In genomic region chr17:6962936-6963335, GRCm38 (mm10) we compare ENCODE assay signal across 15 mouse cellular contexts. TPM values are rescaled to one million over a fixed set of nuclear protein-coding genes. Genes with fewer than 3 reads are reported as not detected.
DNase-seq lines count a peak whose midpoint lies in the region; ATAC-seq and TF ChIP-seq lines count a peak whose summit lies in the region.
"Not testable (repeated sequence)": the region's sequence is repeated elsewhere in the genome, so short reads cannot be mapped to it uniquely, and the experiment has no call there.
"Had no signal": no experiment of that assay in that cellular context is flagged by ENCODE, and none has a peak within 500 bp of the region (broad histone marks: within the 10 kb centered on the region; RNA-seq: fewer than 3 reads in every experiment).

No protein-coding gene starts in this region.

- not testable (repeated sequence) for H3K36me3 ChIP-seq in liver, postnatal 0 days (replicated peaks; ENCODE audit: insufficient read depth, low read length); stomach, postnatal 0 days (ENCODE audit: control insufficient read depth, insufficient read depth, low read length)

- not testable (repeated sequence) for TF ChIP-seq POLR2A in bone marrow macrophage, adult 2 months (IDR thresholded peaks at IDR 0.05; ENCODE audit: borderline replicate concordance, low read depth, low read length)

- H3K4me1 ChIP-seq in bone marrow macrophage, adult 2 months (ENCODE audit: control insufficient read depth, insufficient read depth, low read length), result peaks cover 11% of the 10 kb centered on the region; the same call in 1 of the 2 replicates
- not testable (repeated sequence) for H3K4me1 ChIP-seq in liver, postnatal 0 days (ENCODE audit: insufficient read depth); stomach, postnatal 0 days (replicated peaks; ENCODE audit: control insufficient read depth, insufficient read depth)

- H3K4me2 ChIP-seq in liver, postnatal 0 days (ENCODE audit: low read depth, low read length); stomach, postnatal 0 days (replicated peaks; ENCODE audit: low read depth): not testable (repeated sequence)

- peak overlapping the region; percentile 45 for H3K27ac ChIP-seq in bone marrow macrophage, adult 2 months (ENCODE audit: insufficient read depth, low read depth, low read length)
- H3K27ac ChIP-seq in liver, postnatal 0 days (ENCODE audit: low read depth), result 0 out of 2 replicates have a peak overlapping the region, but pooled peaks have one; percentile 34
- not testable (repeated sequence) for H3K27ac ChIP-seq in stomach, postnatal 0 days (replicated peaks)

- H3K4me3 ChIP-seq in bone marrow macrophage, adult 2 months (ENCODE audit: insufficient read depth, low read length); liver, postnatal 0 days (ENCODE audit: low read depth, low read length); stomach, postnatal 0 days (ENCODE audit: low read depth, low read length): not testable (repeated sequence)

- not testable (repeated sequence) for TF ChIP-seq EP300 in liver, postnatal 0 days (IDR thresholded peaks at IDR 0.05; ENCODE audit: low read depth); stomach, postnatal 0 days (optimal IDR thresholded peaks at IDR 0.05)

- H3K9me3 ChIP-seq in liver, postnatal 0 days (ENCODE audit: low read length); stomach, postnatal 0 days (ENCODE audit: control insufficient read depth, low read length): not testable (repeated sequence)

- ATAC-seq in granulocyte monocyte progenitor cell, adult 5-6 weeks (replicated peaks; ENCODE audit: poor library complexity, severe bottlenecking), result peak; percentile 3; the same call in 1 of the 2 replicates
- ATAC-seq in liver, postnatal 0 days; stomach, postnatal 0 days (ENCODE audit: low FRiP score, low TSS enrichment): not testable (repeated sequence)

- not testable (repeated sequence) for H3K9ac ChIP-seq in liver, postnatal 0 days (replicated peaks); stomach, postnatal 0 days (ENCODE audit: low read length)

- TF ChIP-seq CTCF in bone marrow macrophage, adult 2 months (IDR thresholded peaks at IDR 0.05; ENCODE audit: low read depth, low read length); liver, postnatal 0 days (IDR thresholded peaks at IDR 0.05; ENCODE audit: low read depth); stomach, postnatal 0 days (IDR thresholded peaks at IDR 0.05; ENCODE audit: low read depth): not testable (repeated sequence)

- peak; percentile 19 to 36 for DNase-seq in cerebellum, postnatal 14 days
- peak; percentile 6 for DNase-seq in kidney, adult 11 months
- DNase-seq in kidney, postnatal 25 days, result peak; percentile 33 to 50
- peak; percentile 22 for DNase-seq in liver, postnatal 0 days
- peak; percentile 17 for DNase-seq in stomach, postnatal 0 days (ENCODE audit: low spot score)

- WGBS in liver, postnatal 0 days (ENCODE audit: insufficient replicate concordance), result 40% methylated on average over 4 of the region's 4 CpGs
- WGBS in stomach, postnatal 0 days, result 41% methylated on average over 4 of the region's 4 CpGs

- H3K27me3 ChIP-seq in liver, postnatal 0 days (ENCODE audit: insufficient read depth, low read length); stomach, postnatal 0 days (ENCODE audit: control insufficient read depth, insufficient read depth, low read length): not testable (repeated sequence)

RNA-seq across cellular contexts. Expression of gene Tagap1, which starts 2.0 kb away (rescaled TPM):
- polyA plus RNA-seq in bone marrow macrophage, adult 2 months (2012; ENCODE audit: insufficient read depth, insufficient read length, missing spikeins), result 12.8 and 18.6 TPM in 2 replicates
- total RNA-seq in granulocyte monocyte progenitor cell, adult 5-6 weeks (2014; fragmentation: Nextera tagmentation), result 44.9 and 48.5 TPM in 2 replicates
- total RNA-seq in granulocyte monocyte progenitor cell, adult 5-6 weeks (2017), result 41.5 and 42.2 TPM in 2 replicates
- 9.2 and 9.6 TPM in 2 replicates for polyA plus RNA-seq in liver, postnatal 0 days (2015; fragmentation: Nextera tagmentation; extraction: Ambion mirVana)
- polyA plus RNA-seq in stomach, postnatal 0 days (2015; fragmentation: Nextera tagmentation; extraction: Ambion mirVana), result 17.5 and 18.7 TPM in 2 replicates

RNA-seq across cellular contexts. Expression of gene Rnaset2b, which starts 7.5 kb away (rescaled TPM):
- polyA plus RNA-seq in bone marrow macrophage, adult 2 months (2012; ENCODE audit: insufficient read depth, insufficient read length, missing spikeins), result 414 and 421 TPM in 2 replicates
- total RNA-seq in granulocyte monocyte progenitor cell, adult 5-6 weeks (2014; fragmentation: Nextera tagmentation), result 482 and 536 TPM in 2 replicates
- total RNA-seq in granulocyte monocyte progenitor cell, adult 5-6 weeks (2017), result 929 and 969 TPM in 2 replicates
- 161 and 182 TPM in 2 replicates for polyA plus RNA-seq in liver, postnatal 0 days (2015; fragmentation: Nextera tagmentation; extraction: Ambion mirVana)
- polyA plus RNA-seq in stomach, postnatal 0 days (2015; fragmentation: Nextera tagmentation; extraction: Ambion mirVana), result 240 and 249 TPM in 2 replicates

RNA-seq across cellular contexts. Expression of gene Rsph3b, which starts 14.5 kb away (rescaled TPM):
- 30.2 and 38.5 TPM in 2 replicates for polyA plus RNA-seq in bone marrow macrophage, adult 2 months (2012; ENCODE audit: insufficient read depth, insufficient read length, missing spikeins)
- total RNA-seq in granulocyte monocyte progenitor cell, adult 5-6 weeks (2014; fragmentation: Nextera tagmentation), result 20.3 and 30.8 TPM in 2 replicates
- 34.6 and 35.3 TPM in 2 replicates for total RNA-seq in granulocyte monocyte progenitor cell, adult 5-6 weeks (2017)
- polyA plus RNA-seq in liver, postnatal 0 days (2015; fragmentation: Nextera tagmentation; extraction: Ambion mirVana), result 13.2 and 14.5 TPM in 2 replicates
- polyA plus RNA-seq in stomach, postnatal 0 days (2015; fragmentation: Nextera tagmentation; extraction: Ambion mirVana), result 36.4 and 39.0 TPM in 2 replicates

RNA-seq across cellular contexts. Expression of gene Gm49721, which starts 15.8 kb away (rescaled TPM):
- not detected in 2 replicates for polyA plus RNA-seq in bone marrow macrophage, adult 2 months (2012; ENCODE audit: insufficient read depth, insufficient read length, missing spikeins)
- not detected in 2 replicates for total RNA-seq in granulocyte monocyte progenitor cell, adult 5-6 weeks (2014; fragmentation: Nextera tagmentation)
- not detected in 2 replicates for total RNA-seq in granulocyte monocyte progenitor cell, adult 5-6 weeks (2017)
- polyA plus RNA-seq in liver, postnatal 0 days (2015; fragmentation: Nextera tagmentation; extraction: Ambion mirVana), result 0.06 TPM in 1 of 2 replicates, not detected in the other
- 0.17 TPM in 1 of 2 replicates, not detected in the other for polyA plus RNA-seq in stomach, postnatal 0 days (2015; fragmentation: Nextera tagmentation; extraction: Ambion mirVana)
- total RNA-seq: gastrocnemius, postnatal 36 days; heart, adult 2 months; heart, postnatal 25 days had no signal
- polyA plus RNA-seq: embryonic facial prominence, embryonic 13.5 days; G1E; heart, adult 2 months; heart, embryonic 11.5 days; heart, embryonic 15.5 days; intestine, embryonic 16.5 days had no signal
